In the genomic region with DNA sequence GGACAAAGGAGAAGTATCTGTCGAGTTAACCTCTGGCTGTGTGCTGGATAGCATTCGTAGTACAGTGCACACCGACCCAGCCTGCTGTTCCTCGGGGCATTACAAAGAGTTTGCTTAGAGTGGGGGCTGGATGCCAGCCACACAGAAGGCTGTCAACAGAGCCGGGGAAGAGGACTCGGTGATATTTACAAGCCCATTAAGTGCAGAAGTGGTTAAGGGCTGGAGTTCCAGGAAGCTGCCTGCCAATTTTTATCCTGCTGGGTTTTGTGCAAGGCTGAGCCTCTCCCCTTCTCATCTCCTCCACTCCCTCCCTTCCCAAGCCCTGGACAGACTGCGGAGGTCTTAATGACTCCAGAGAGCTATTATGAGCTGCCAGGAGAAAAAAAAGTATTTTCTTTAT, we compare ENCODE assay signal across 10 mouse cellular contexts. TPM values are rescaled to one million over a fixed set of nuclear protein-coding genes. Genes with fewer than 3 reads are reported as not detected.
DNase-seq lines count a peak whose midpoint lies in the region; ATAC-seq and TF ChIP-seq lines count a peak whose summit lies in the region.
"Had no signal": no experiment of that assay in that cellular context is flagged by ENCODE, and none has a peak within 500 bp of the region (broad histone marks: within the 10 kb centered on the region; RNA-seq: fewer than 3 reads in every experiment).

No protein-coding gene starts in this region.

- no peak overlapping the region for H3K9ac ChIP-seq in heart, postnatal 0 days (replicated peaks; ENCODE audit: low read depth, low read length)
- H3K9ac ChIP-seq in forebrain, embryonic 14.5 days (ENCODE audit: low read length) = peak overlapping the region; percentile 35; the same call in 1 of the 2 replicates
- no peak overlapping the region for H3K9ac ChIP-seq in lung, postnatal 0 days (replicated peaks; ENCODE audit: low read depth)

- H3K36me3 ChIP-seq in heart, postnatal 0 days (replicated peaks; ENCODE audit: control insufficient read depth, insufficient read depth, low read length) = no peaks in the 10 kb centered on the region
- H3K36me3 ChIP-seq in forebrain, embryonic 14.5 days (ENCODE audit: control insufficient read depth, insufficient read depth, low read length) = no peaks in the 10 kb centered on the region
- H3K36me3 ChIP-seq in lung, postnatal 0 days (ENCODE audit: insufficient read depth, low read length) = no peaks in the 10 kb centered on the region

- H3K9me3 ChIP-seq in heart, postnatal 0 days (replicated peaks; ENCODE audit: control insufficient read depth, low read length) = no peaks in the 10 kb centered on the region
- no peaks in the 10 kb centered on the region for H3K9me3 ChIP-seq in forebrain, embryonic 14.5 days (replicated peaks; ENCODE audit: control insufficient read depth, low read length)
- H3K9me3 ChIP-seq in lung, postnatal 0 days (ENCODE audit: low read length) = no peaks in the 10 kb centered on the region

- no peak overlapping the region for H3K4me2 ChIP-seq in heart, postnatal 0 days (ENCODE audit: low read depth, low read length)
- peak overlapping the region; percentile 28; the same call in 1 of the 2 replicates for H3K4me2 ChIP-seq in forebrain, embryonic 14.5 days (ENCODE audit: low read length)
- H3K4me2 ChIP-seq in lung, postnatal 0 days (replicated peaks; ENCODE audit: low read depth, low read length) = peak overlapping the region; percentile 30; the same call in 1 of the 2 replicates

- H3K4me1 ChIP-seq in heart, postnatal 0 days (ENCODE audit: control insufficient read depth, insufficient read depth) = 0 out of 2 replicates have a peak, but pooled peaks cover 5% of the 10 kb centered on the region
- peaks cover 12% of the 10 kb centered on the region; the same call in 1 of the 2 replicates for H3K4me1 ChIP-seq in forebrain, embryonic 14.5 days (ENCODE audit: control insufficient read depth, insufficient read depth, low read length)
- H3K4me1 ChIP-seq in lung, postnatal 0 days (ENCODE audit: insufficient read depth, low read depth, low read length) = 0 out of 2 replicates have a peak, but pooled peaks cover 3% of the 10 kb centered on the region

- WGBS in heart, postnatal 0 days = 9% methylated on average over 7 of the region's 7 CpGs
- WGBS in forebrain, embryonic 14.5 days = 10% methylated on average over 7 of the region's 7 CpGs
- 28% methylated on average over 7 of the region's 7 CpGs for WGBS in lung, postnatal 0 days

- no peak overlapping the region for H3K27ac ChIP-seq in heart, postnatal 0 days (ENCODE audit: low read depth)
- peak overlapping the region; percentile 52 for H3K27ac ChIP-seq in forebrain, embryonic 14.5 days (ENCODE audit: low read depth, low read length)
- H3K27ac ChIP-seq in lung, postnatal 0 days (ENCODE audit: low read length) = no peak overlapping the region
- H3K27ac ChIP-seq: gastrocnemius, adult 2 months had no signal

- no peak overlapping the region for H3K4me3 ChIP-seq in heart, postnatal 0 days (ENCODE audit: low read depth, low read length)
- H3K4me3 ChIP-seq in forebrain, embryonic 14.5 days (ENCODE audit: low read depth, low read length) = no peak overlapping the region
- no peak overlapping the region for H3K4me3 ChIP-seq in lung, postnatal 0 days (ENCODE audit: low read depth, low read length)
- H3K4me3 ChIP-seq: gastrocnemius, adult 2 months had no signal

- peak; percentile 6 for DNase-seq in heart, postnatal 0 days (ENCODE audit: low spot score)
- DNase-seq in heart, postnatal 25 days (ENCODE audit: low spot score) = no peak
- DNase-seq in MEL-GATA-1-ER (ENCODE audit: extremely low read depth, low read depth) = peak; percentile 34
- DNase-seq in forebrain, embryonic 14.5 days (ENCODE audit: low spot score) = peak; percentile 88
- peak; percentile 64 for DNase-seq in lung, postnatal 0 days (ENCODE audit: low spot score)
- no peak for DNase-seq in spleen, postnatal 4 days (ENCODE audit: low spot score in 2 of 2)
- DNase-seq in kidney, adult 9 months = no peak
- DNase-seq: adrenal gland, postnatal 36 days; gastrocnemius, adult 2 months; kidney, postnatal 36 days had no signal

- H3K27me3 ChIP-seq in heart, postnatal 0 days (ENCODE audit: control insufficient read depth, insufficient read depth, low read length) = no peaks in the 10 kb centered on the region
- H3K27me3 ChIP-seq in forebrain, embryonic 14.5 days (replicated peaks; ENCODE audit: control insufficient read depth, insufficient read depth, low read length) = no peaks in the 10 kb centered on the region
- no peaks in the 10 kb centered on the region for H3K27me3 ChIP-seq in lung, postnatal 0 days (replicated peaks; ENCODE audit: insufficient read depth, low read length)

- no peak for TF ChIP-seq CTCF in heart, postnatal 0 days (IDR thresholded peaks at IDR 0.05; ENCODE audit: low read depth)
- no peak for TF ChIP-seq CTCF in lung, postnatal 0 days (IDR thresholded peaks at IDR 0.05)

- intact Hi-C loops in heart, postnatal 25 days (cut with DNase I) = loop anchor here (10.0 kb wide), 1 partner anchor 223 kb away; no protein-coding TSS in a partner anchor

- TF ChIP-seq EP300 in heart, postnatal 0 days (IDR thresholded peaks at IDR 0.05; ENCODE audit: low read depth) = no peak
- no peak for TF ChIP-seq EP300 in lung, postnatal 0 days (IDR thresholded peaks at IDR 0.05)

- ATAC-seq in heart, postnatal 0 days (ENCODE audit: insufficient read depth, low read depth) = no peak
- peak; percentile 88; the same call in 1 of the 2 replicates for ATAC-seq in forebrain, embryonic 14.5 days
- ATAC-seq in lung, postnatal 0 days = peak; percentile 68

RNA-seq across cellular contexts. Expression of gene Gm29666, which starts 21.8 kb away (rescaled TPM):
- 0.08 and 0.12 TPM in 2 replicates for total RNA-seq in heart, postnatal 0 days (2014; rRNA removed; ENCODE audit: low replicate concordance)
- 0.10 and 0.16 TPM in 2 replicates for polyA plus RNA-seq in heart, postnatal 0 days (2015; fragmentation: Nextera tagmentation; extraction: Ambion mirVana)
- total RNA-seq in heart, postnatal 25 days (2021) = under 1 TPM; 0.22 to 0.23 TPM
- polyA plus RNA-seq in forebrain, embryonic 14.5 days (2014; fragmentation: Nextera tagmentation; extraction: Ambion mirVana) = 0.30 and 0.40 TPM in 2 replicates
- 0.10 and 0.12 TPM in 2 replicates for polyA plus RNA-seq in lung, postnatal 0 days (2015; fragmentation: Nextera tagmentation; extraction: Ambion mirVana)

RNA-seq across cellular contexts. Expression of gene Nup50, which starts 25.1 kb away (rescaled TPM):
- total RNA-seq in heart, postnatal 0 days (2014; rRNA removed; ENCODE audit: low replicate concordance) = 11.8 and 14.6 TPM in 2 replicates
- 10.7 and 11.4 TPM in 2 replicates for polyA plus RNA-seq in heart, postnatal 0 days (2015; fragmentation: Nextera tagmentation; extraction: Ambion mirVana)
- total RNA-seq in heart, postnatal 25 days (2021) = 10 to 100 TPM; 14.6 to 17.5 TPM
- 28.3 and 33.3 TPM in 2 replicates for polyA plus RNA-seq in forebrain, embryonic 14.5 days (2014; fragmentation: Nextera tagmentation; extraction: Ambion mirVana)
- 12.1 and 13.9 TPM in 2 replicates for polyA plus RNA-seq in lung, postnatal 0 days (2015; fragmentation: Nextera tagmentation; extraction: Ambion mirVana)

RNA-seq across cellular contexts. Expression of gene Phf21b, which starts 42.2 kb away (rescaled TPM):
- total RNA-seq in heart, postnatal 0 days (2014; rRNA removed; ENCODE audit: low replicate concordance) = 0.04 and 0.19 TPM in 2 replicates
- 0.05 TPM in 2 replicates for polyA plus RNA-seq in heart, postnatal 0 days (2015; fragmentation: Nextera tagmentation; extraction: Ambion mirVana)
- total RNA-seq in heart, postnatal 25 days (2021) = 1 to 10 TPM; 1.7 to 2.4 TPM
- 30.0 and 32.9 TPM in 2 replicates for polyA plus RNA-seq in forebrain, embryonic 14.5 days (2014; fragmentation: Nextera tagmentation; extraction: Ambion mirVana)
- polyA plus RNA-seq in lung, postnatal 0 days (2015; fragmentation: Nextera tagmentation; extraction: Ambion mirVana) = 0.08 and 0.12 TPM in 2 replicates

Comparison
In these comparisons a context has a peak if more than half of its experiments do, and no peak if none do; other contexts are left out.
1. DNase-seq: peak in heart, postnatal 0 days (single experiment), MEL-GATA-1-ER (single experiment), forebrain, embryonic 14.5 days (single experiment) and lung, postnatal 0 days (single experiment); none in heart, postnatal 25 days (single experiment), spleen, postnatal 4 days (0 of 2) and kidney, adult 9 months (single experiment).
2. RNA of gene Phf21b, which starts 42.2 kb away (polyA plus RNA-seq): 30.0 to 32.9 TPM in forebrain, embryonic 14.5 days; 0.08 to 0.12 TPM in lung, postnatal 0 days and 0.05 TPM in heart, postnatal 0 days; every median in the first group is over 10 times any median in the second.